Mouse (Mus musculus): ENCODE data around the gene Rab3il1.
A peak's percentile ranks its signal among the peaks of the same experiment; 100 is the strongest.

Gene Rab3il1

DNA sequence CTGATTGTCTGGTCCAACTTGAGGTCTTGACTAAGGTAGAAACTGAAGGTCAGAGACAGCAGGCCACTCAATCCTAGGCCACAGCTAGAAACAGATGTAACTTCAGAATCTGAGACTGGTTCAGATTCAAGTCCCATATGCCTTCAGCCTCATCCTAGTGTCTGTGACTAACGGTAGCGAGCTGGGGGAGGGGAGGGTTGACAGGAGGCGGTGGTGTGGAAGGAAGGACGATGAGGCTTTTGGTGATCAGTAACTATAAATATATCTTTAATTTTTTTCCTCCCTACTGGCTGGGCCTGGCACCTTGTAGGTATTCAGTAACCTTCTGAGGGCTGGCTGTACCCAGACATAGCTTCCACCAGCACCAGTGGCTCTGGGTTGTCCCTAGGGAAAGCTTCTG, 14.0 kb downstream of the Rab3il1 start:
- no peak for DNase-seq

GRCm38 (mm10) chr19:10016151-10016550, 14.7 kb downstream of the Rab3il1 start:
- no peak for DNase-seq

DNA sequence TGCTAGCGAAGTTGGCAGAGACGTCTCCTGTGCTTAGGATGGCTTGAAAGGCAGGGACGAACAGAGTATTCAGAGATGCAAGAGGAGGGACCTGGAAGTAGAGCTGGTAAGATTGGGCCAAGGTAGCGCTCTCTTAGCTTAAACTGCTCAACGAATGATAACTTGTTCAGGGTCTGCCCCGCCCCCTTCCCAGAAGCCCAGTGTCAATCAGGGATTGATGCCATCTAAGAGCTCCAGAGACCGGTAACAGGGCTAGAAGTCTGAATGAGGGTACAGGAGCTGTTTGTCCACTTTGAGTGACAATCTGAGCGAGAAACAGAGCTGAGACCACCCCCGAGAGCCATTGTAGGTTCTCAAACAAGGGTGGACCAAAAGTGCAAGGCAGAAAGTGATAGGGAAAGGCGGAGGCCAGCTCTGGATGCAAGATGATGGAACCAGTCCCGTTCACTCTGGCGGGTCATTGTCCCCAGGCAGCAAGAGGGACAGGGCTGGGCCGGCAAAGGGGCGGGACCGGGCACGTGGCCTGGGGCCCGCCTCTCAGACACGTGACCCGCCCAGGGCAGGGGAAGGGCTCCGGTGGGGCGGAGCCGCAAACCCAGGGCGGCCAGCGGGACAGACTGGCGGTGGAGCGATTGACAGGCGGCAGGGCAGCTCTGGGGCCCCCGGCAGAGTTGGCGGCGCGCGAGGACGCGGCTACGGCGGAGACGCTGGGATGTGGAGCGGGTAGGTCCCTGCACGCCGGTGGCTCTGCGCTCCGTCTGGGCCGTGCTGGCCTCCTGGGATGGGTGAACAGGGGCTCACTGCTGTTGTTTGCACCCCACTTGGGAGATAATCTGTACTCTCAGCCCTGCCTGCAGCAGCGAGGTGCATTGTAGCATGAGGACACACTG, 16.4 kb downstream of the Rab3il1 start:
- DNase-seq, result peak; percentile 70

GRCm38 (mm10) chr19:10018527-10018818, 17.0 kb downstream of the Rab3il1 start:
- no peak for DNase-seq

DNA sequence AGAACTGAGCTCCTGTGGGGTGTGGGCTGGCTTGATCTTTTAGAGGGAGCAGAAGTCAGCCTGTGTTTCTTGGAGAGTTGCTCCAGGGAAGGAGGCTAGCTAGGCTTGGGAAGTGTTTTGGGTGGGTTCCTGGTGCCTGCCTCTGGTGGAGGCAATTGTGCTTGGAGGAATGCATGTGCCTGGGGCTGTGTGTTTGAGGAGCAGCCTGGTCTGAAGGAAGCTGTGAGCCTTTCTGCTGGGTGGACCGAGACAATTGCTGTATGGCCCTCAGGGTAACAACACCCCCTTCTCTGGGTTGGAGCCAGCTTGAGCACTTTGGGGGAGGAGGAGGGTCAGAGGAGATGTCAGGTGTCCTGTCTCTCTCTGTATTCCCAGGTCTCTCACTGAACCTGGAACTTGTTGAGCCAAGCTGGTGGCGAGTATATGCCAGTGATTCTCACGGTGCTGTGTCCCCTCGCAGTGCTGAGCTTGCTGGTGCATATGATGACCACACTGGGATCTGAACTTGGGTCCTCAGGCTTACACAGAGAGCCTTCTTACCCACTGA, 17.8 kb downstream of the Rab3il1 start:
- no peak for DNase-seq

- no peak for DNase-seq
Observed at GRCm38 (mm10) chr19:10021981-10022380, 20.5 kb downstream of the Rab3il1 start.

DNA sequence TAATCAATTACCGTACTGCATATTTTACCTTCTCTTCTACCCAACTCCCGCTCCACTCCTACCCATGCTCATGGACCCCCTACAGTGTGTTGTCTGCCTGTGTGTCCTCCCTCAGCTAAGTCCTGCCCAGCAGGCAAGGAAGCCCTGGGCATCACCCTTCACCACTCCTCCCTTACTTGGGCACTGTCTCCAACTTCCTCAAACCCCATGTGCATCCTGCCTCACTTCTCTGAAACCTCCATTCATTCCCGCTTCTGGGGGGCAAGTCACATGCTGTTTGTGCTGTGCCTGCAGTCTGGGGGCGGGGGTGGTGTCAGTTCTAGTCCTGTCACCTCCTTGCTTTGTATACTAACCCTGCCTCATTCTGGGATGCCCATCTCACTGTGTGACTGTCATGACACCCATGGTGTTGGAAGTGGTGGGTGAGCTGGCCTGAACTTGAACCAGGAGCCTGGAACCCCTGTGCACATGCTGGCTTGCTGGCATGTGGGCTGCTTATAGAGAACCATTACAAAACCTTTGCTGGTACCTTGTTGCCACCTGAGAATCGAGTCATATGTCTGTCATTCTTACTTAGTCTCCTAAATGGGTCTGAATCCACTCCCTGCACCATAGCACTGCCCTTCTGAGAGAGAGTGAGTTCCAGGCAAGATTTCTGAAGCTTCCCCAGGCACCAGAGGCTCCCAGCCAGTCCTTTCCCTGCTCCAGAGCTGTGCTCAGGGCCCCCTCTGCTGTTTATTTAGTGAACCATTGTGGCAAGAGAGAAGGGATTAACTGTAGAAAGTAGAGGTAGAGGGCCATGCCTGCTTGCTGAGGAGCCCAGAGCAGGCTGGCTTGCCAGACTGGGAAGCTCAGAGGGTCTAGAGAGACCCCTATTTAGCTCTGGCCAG, 21.2 kb downstream of the Rab3il1 start:
- DNase-seq, result peak; percentile 40

DNA sequence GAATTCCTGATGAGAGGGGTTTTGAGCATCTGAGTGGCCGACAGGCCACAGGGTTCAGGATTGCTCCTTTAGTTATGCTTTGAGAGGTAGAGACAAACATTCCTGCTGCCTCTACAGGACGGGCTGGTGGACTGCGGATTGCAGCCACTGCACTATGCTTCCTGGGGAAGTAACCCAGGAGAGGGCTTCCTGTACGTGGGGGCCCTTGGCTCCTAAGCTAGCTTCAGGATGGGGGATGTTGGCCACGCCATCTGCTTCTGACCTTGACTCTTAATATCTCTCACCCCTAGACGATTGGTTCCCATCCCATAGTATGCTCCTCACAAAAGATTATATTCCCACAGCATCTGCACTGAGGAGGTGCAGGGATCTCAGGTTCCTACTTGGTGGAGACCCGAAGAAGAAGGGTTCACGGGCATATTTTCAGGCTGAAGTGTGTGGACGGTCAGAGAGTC, 21.9 kb downstream of the Rab3il1 start:
- DNase-seq, result no peak

DNA sequence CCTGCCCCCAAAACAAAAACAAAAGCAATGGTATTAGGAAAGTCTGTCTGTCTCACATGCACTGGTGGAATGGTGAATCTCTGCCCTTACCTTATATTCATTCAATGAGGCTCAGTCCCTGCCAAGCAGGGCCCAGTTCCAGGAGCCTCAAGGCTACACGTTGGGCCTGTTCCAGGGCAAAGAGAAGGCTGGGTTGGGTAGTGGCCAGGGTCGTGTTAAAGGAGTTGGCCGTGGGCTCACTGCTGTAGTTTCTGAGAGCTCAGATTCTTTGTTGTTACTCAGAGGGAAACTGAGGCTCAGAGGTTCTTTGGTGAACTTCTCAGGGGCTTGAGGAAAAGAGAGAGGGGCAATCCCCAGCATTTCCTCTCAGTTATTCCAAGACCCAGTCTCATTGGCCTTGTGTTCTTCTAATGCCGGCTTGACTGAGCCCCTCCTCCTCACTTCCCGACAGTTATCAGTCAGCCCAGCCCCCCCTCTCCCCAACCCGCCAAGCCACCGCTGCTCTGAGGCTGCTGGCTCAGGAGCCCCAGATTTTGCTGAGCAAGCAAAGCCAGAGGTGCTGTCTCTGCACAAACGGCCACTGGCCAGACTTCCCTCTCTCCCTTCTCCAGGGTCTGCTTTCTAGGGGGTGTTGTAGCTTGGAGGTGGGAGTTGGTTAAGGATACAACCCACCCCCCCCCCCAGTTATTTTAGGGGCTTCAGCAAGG, 23.9 kb downstream of the Rab3il1 start:
- peak; percentile 54 for DNase-seq

- DNase-seq, result no peak
Observed at GRCm38 (mm10) chr19:10029746-10030145, 28.3 kb downstream of the Rab3il1 start.

- DNase-seq, result peak; percentile 43
Observed at GRCm38 (mm10) chr19:10033211-10033973, 31.9 kb downstream of the Rab3il1 start.

DNA sequence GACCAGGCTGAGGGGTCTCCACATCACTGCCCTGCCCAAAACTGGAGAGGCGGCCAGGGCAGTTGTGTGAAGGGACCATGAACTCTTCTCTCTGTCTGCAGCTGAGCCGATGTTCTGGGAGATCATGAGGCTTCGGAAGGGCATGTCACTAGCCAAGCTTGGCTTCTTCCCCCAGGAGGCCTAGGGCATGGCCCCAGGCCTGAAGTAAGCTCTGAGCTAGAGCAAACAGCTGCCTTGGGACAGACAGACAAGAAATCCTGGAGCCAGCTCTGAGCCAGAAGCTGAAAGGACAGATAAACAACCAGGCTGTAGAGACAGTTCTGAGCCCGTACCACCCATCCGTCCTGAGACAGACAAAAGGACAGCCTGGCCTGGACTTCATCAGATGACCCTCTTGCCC, 32.9 kb downstream of the Rab3il1 start:
- no peak for DNase-seq

DNA sequence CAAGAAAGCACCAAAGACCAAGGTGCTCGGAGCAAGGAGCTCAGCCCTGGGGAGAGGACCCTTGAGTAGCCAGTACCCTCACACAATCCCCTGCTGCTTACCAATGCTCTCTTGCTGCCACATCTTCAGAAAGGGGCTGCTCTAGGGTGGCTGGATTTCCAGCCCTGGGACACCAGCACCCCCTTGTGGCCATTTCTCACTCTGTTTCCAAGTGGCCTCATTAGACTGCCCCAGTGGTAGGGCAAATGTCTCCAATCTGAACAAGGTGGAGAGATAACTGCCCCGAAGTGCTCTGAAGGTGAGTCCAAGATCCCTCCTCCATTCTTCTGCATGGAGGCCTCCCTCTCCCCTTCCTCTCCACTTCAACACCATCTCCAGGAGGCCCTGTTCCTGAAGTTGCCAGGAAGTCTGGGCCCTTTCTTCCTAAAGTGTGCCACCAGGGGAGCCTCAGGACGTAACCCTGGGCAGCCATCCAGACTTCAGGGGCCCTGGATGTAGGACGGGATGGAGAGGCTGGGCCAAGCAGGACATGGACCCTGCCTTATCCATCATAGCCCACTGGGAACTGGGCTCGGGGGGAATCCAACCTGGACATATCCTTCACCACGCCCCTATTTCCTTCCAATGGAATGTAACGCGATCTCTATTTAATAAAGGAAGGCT, 33.4 kb downstream of the Rab3il1 start:
- peak; percentile 87 for DNase-seq

- no peak for DNase-seq
Observed at GRCm38 (mm10) chr19:10037534-10037933, 36.1 kb downstream of the Rab3il1 start.

DNA sequence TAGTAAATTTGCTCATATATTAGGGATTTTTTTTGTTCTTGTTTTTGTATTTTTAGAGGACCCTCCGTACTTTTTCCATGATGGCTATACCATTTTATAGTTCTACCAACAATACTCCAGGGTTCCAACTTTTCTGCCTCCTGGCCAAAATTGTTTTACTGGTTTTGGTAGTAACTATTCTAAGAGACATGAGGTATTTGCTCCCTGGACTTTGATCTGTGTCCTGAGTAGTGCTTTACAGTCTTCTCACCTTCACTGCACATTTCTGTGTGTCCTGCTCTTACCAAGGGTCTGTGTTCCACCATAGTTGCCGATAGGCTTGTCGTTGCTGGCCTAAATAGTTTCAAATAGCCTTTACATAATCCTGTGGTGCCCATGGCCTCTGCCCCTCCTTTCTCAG, 36.9 kb downstream of the Rab3il1 start:
- DNase-seq, result no peak

- no peak for DNase-seq
Observed at GRCm38 (mm10) chr19:10038910-10039309, 37.4 kb downstream of the Rab3il1 start.

DNA sequence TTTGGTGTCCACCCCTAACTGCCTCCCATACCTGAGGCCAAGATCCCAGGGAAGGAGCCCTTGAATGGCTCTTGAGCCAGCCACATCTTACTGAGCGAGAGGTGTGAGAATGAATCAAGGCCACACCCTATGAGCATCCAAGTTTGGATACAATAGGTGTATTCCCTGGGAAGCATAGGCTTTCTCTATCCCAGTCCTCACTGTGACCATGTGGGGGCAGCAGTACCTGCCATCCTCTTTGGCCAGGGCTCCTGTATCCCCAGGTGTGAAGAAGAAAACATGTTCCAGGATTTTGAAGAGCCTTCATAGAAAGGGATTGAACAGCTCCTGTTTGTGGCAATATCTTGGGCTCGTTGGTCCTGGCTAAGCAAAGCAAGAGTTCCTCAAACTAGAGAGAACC, 38.1 kb downstream of the Rab3il1 start:
- DNase-seq, result no peak

- no peak for DNase-seq
Observed at GRCm38 (mm10) chr19:10040866-10041387, 39.5 kb downstream of the Rab3il1 start.

- DNase-seq, result peak; percentile 75
Observed at GRCm38 (mm10) chr19:10041388-10042148, 40.1 kb downstream of the Rab3il1 start, which contains the start of gene Fads3. Gene Fads3 (plus strand): TSS chr19:10041569.

DNA sequence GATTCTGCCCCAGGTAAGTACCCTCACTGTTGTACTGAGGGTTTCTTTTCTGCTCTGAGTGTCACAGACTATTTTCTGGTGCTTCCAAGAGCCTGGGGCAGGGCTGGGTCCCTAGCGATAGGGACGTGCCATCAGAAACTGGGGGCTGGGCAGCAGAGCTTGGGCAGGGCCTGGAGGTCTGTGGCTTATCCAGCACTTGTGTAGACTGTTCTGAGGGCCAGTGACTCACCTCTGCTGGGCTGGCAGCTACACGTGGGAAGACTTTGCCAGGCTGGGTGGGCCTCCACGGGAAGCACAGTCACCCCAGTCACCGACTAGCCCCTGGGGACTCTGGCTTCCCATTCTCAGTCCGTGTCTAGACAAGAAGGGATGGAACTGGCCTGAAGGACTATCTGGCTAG, 40.8 kb downstream of the Rab3il1 start:
- no peak for DNase-seq

All from right cerebral cortex, postnatal 4 days (tissue).